Mouse (Mus musculus): ENCODE data around the gene Oaf. TPM values are rescaled to one million over a fixed set of nuclear protein-coding genes. Genes with fewer than 3 reads are reported as not detected.
A peak's percentile ranks its signal among the peaks of the same experiment; 100 is the strongest.

Oaf gene
- polyA plus RNA-seq, 1 experiment from 2014 or later: 36.2 TPM

DNA sequence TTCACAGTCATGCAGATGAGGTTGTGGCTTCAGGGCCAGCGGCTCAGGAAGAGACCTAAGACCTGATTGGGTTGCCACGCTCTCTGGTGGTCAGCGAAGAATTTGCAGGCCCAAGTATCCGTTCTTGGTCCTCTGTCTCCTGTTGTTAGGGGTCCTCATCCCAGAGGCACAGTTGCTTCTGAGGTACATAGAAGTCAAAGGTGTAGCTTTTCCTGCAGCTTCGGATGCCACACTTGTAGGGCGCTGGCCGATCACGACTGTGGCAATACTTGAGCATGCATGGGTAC lies 17.3 kb downstream of the Oaf start:
- H3K4me1 ChIP-seq (ENCODE audit: control insufficient read depth, insufficient read depth, low read length): peaks cover 19% of the 10 kb centered on the region
- no peak overlapping the region for H3K4me3 ChIP-seq (replicated peaks; ENCODE audit: low read length)
- H3K36me3 ChIP-seq (ENCODE audit: control insufficient read depth, insufficient read depth, low read length): no peaks in the 10 kb centered on the region
- no peak for ATAC-seq (ENCODE audit: insufficient read depth, low FRiP score)
- no peak overlapping the region for H3K27ac ChIP-seq (ENCODE audit: low read length)
- WGBS: 60% methylated on average over 8 of the region's 8 CpGs
- no peak overlapping the region for H3K9ac ChIP-seq (ENCODE audit: low read length)
- no peaks in the 10 kb centered on the region for H3K27me3 ChIP-seq (ENCODE audit: control insufficient read depth, insufficient read depth, low read length)
- H3K4me2 ChIP-seq (ENCODE audit: low read depth, low read length): no peak overlapping the region
- no peaks in the 10 kb centered on the region for H3K9me3 ChIP-seq (replicated peaks; ENCODE audit: control insufficient read depth, low read length)

DNA sequence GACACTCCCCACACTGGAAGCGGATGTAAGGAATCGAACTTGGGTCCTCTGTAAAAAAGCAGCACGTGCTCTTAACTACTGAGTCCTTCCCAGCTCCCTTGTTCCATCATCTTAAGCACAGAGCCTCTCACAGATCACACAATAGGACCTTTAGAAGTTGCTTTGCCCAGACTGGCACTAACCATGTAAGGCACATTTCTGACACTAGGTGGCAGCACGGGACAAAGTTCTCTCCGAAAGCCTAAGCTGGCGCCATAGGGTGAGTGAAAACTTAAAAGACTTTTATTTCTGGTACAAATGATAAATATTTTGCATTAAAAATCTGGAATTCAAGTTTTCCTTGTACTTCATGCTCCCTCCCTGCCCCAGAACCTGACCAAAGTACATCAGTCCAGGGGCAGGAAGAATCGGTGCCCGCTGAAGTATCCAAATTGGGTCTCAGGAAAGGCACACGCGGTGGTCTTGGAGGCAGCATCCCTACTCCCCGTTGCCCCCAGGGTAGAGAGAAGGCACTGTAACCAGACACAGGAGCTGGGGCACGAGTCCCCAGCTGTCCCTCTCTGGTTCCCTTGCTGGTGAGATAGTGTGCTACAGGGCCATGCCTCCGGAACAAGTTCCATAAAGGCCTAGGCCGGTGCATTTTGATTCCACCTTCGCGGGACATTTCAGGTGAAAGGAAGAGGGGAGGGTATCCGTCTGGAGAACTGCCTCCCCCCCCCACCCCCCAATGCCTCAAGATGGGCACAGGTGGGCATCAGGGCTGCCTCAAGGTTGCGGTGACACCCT lies 17.9 kb downstream of the Oaf start:
- Histone ChIP-seq H3K4me1 (ENCODE audit: control insufficient read depth, insufficient read depth, low read length) (peaks cover 19% of the 10 kb centered on the region), H3K4me3 (replicated peaks; ENCODE audit: low read length) (no peak overlapping the region)

DNA sequence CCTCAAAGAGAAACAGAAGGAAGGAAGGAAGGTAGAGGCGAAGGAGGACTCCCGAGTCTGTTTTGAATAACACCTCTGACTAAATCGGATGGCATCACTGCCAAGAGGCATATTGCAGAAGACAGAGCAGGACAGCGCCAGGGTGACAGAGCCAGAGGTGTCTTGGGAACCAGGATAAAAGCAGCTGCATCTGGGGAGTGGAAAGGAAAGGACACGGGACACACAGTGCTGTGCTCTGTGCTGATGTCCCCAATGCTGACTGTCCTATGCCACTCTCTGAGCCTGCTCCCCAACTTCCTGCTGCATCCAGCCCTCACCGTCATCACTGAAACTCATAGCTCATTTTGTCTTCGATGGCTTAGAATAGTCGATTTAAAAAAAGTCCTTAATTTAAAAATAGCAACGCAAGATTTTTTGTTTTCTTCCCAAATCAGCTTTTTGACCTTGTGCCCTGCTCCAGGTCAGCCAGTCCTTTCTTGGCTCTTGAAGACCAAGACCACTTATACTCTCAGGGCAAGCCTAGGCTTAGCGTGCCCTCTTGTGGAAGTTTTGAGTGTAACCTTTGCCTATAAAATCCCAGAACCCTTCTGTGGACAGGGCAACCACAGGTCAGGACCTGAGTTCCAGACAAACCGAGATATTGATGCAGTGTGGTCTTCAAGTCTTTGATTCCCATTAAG lies 28.8 kb downstream of the Oaf start:
- Histone ChIP-seq H3K27ac (ENCODE audit: low read length) (peak overlapping the region; percentile 69), H3K9ac (ENCODE audit: low read length) (no peak overlapping the region; the same call in 1 of the 2 replicates), H3K36me3 (ENCODE audit: control insufficient read depth, insufficient read depth, low read length) (no peaks in the 10 kb centered on the region), H3K4me3 (replicated peaks; ENCODE audit: low read length) (no peak overlapping the region), H3K4me2 (ENCODE audit: low read depth, low read length) (peak overlapping the region; percentile 36), H3K27me3 (ENCODE audit: control insufficient read depth, insufficient read depth, low read length) (peaks cover 2% of the 10 kb centered on the region; the same call in 1 of the 2 replicates), H3K4me1 (ENCODE audit: control insufficient read depth, insufficient read depth, low read length) (peaks cover 14% of the 10 kb centered on the region), H3K9me3 (replicated peaks; ENCODE audit: control insufficient read depth, low read length) (no peaks in the 10 kb centered on the region)
- 22% methylated on average over 11 of the region's 11 CpGs for WGBS
- peak; percentile 55; the same call in 1 of the 2 replicates for ATAC-seq (ENCODE audit: insufficient read depth, low FRiP score)

More for the DNA sequence above, 17.9 kb downstream of the Oaf start:
- ATAC-seq (ENCODE audit: insufficient read depth, low FRiP score): peak; percentile 58; the same call in 1 of the 2 replicates
- Histone ChIP-seq H3K27me3 (ENCODE audit: control insufficient read depth, insufficient read depth, low read length) (no peaks in the 10 kb centered on the region), H3K9ac (ENCODE audit: low read length) (no peak overlapping the region), H3K4me2 (ENCODE audit: low read depth, low read length) (no peak overlapping the region), H3K36me3 (ENCODE audit: control insufficient read depth, insufficient read depth, low read length) (no peaks in the 10 kb centered on the region), H3K9me3 (replicated peaks; ENCODE audit: control insufficient read depth, low read length) (no peaks in the 10 kb centered on the region), H3K27ac (ENCODE audit: low read length) (no peak overlapping the region)
- WGBS: 46% methylated on average over 18 of the region's 18 CpGs

DNA sequence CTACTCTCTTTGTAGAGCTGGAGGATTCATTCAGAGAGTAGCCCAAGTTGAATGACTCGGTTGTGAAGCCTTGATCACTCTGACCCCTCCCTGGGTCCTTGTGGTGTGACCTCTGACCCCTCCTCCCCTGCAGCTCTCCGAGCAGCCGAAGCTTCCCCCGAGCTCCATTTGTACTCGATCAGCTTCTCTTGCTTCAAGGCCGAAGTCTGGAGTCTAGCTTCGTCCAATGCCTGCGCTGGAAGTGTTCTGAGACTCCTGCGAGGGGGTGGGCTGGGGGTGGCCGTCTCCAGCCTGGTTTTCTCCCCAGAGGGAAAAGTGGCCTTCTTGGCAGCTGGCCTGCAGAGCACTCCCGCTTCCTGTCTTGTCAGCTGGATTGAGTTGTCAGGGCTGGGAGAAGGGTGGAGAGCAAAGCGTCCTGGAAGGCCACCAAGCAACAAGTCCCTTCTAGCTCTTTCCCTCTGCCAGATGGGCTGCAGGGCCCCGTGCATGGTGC lies 29.5 kb downstream of the Oaf start, which contains the start of gene Pou2f3:
Gene Pou2f3, minus strand, starts transcription at position 180 of the 493 bp plus-strand sequence.
- ATAC-seq (ENCODE audit: insufficient read depth, low FRiP score): peak; percentile 82
- 11% methylated on average over 13 of the region's 13 CpGs for WGBS
- H3K27ac ChIP-seq (ENCODE audit: low read length): peak within 1 kb of the TSS; percentile 80
- peaks cover 21% of the 10 kb centered on the region for H3K4me1 ChIP-seq (ENCODE audit: control insufficient read depth, insufficient read depth, low read length)
- H3K9ac ChIP-seq (ENCODE audit: low read length): peak within 1 kb of the TSS; percentile 51; the same call in 1 of the 2 replicates
- no peaks in the 10 kb centered on the region for H3K36me3 ChIP-seq (ENCODE audit: control insufficient read depth, insufficient read depth, low read length)
- peak within 1 kb of the TSS; percentile 36 for H3K4me2 ChIP-seq (ENCODE audit: low read depth, low read length)
- no peak within 1 kb of the TSS; the same call in 1 of the 2 replicates for H3K4me3 ChIP-seq (replicated peaks; ENCODE audit: low read length)
- peaks cover 8% of the 10 kb centered on the region for H3K27me3 ChIP-seq (ENCODE audit: control insufficient read depth, insufficient read depth, low read length)
- no peaks in the 10 kb centered on the region for H3K9me3 ChIP-seq (replicated peaks; ENCODE audit: control insufficient read depth, low read length)

DNA sequence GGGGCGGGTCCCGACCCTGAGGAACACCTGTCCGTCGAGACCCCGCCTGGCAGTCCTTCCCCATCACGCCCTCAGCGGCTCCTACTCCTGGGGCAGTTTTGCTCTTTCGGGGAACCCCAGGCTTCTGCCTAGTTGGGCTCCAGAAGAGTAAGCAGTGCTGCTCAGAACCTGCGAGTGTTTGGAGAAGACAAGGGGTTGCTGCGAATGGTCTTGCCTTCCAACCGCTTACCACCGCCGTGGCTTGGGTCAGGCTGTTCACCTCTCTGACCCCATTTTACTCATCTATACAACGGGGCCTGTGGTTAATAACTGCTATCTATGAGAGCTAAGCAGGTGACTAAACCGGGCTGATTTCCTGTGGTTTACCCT lies 33.7 kb downstream of the Oaf start:
- peaks cover 24% of the 10 kb centered on the region for H3K27me3 ChIP-seq (ENCODE audit: control insufficient read depth, insufficient read depth, low read length)
- H3K9ac ChIP-seq (ENCODE audit: low read length): peak overlapping the region; percentile 60
- 3% methylated on average over 15 of the region's 15 CpGs for WGBS
- no peaks in the 10 kb centered on the region for H3K9me3 ChIP-seq (replicated peaks; ENCODE audit: control insufficient read depth, low read length)
- H3K4me2 ChIP-seq (ENCODE audit: low read depth, low read length): peak overlapping the region; percentile 77
- no peak overlapping the region for H3K27ac ChIP-seq (ENCODE audit: low read length)
- H3K36me3 ChIP-seq (ENCODE audit: control insufficient read depth, insufficient read depth, low read length): no peaks in the 10 kb centered on the region
- H3K4me3 ChIP-seq (replicated peaks; ENCODE audit: low read length): peak overlapping the region; percentile 44
- H3K4me1 ChIP-seq (ENCODE audit: control insufficient read depth, insufficient read depth, low read length): peaks cover 31% of the 10 kb centered on the region
- ATAC-seq (ENCODE audit: insufficient read depth, low FRiP score): no peak

DNA sequence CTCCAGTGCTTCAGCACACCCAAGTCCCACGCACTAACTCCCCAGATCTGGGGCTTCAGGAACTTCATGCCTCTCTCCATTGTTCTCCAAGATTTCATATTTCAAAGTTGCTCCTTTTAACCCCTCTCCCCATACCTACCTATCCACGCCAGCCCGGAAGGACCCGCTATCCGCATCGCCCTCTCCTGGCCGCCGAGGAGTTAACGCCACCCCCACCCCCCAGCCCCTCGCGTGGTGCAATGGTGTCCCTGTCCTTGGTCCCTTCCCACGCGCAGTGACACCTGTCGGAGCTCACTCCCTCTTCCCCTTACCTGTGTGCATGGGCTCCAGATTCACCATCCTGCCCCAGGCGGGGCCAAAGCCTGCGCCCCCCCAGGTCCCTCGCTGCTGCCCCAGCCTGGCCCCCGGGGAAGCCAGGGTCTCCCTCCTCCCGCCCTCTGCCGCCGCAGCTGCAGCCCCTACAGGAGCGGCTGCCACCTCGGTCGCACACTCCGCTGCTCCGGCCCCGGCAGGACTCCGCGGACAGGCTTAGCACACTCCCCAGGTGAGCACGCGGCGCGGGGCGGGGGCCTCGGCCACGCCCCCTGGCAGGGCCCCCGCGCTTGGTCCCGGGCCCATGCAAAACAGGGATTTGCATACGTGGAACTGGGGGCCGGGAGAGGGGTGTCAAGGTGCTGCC lies 34.2 kb downstream of the Oaf start:
- H3K4me2 ChIP-seq (ENCODE audit: low read depth, low read length): peak overlapping the region; percentile 77
- H3K27me3 ChIP-seq (ENCODE audit: control insufficient read depth, insufficient read depth, low read length): peaks cover 24% of the 10 kb centered on the region
- no peaks in the 10 kb centered on the region for H3K9me3 ChIP-seq (replicated peaks; ENCODE audit: control insufficient read depth, low read length)
- peaks cover 26% of the 10 kb centered on the region for H3K4me1 ChIP-seq (ENCODE audit: control insufficient read depth, insufficient read depth, low read length)
- H3K27ac ChIP-seq (ENCODE audit: low read length): no peak overlapping the region
- H3K9ac ChIP-seq (ENCODE audit: low read length): peak overlapping the region; percentile 60
- no peak for ATAC-seq (ENCODE audit: insufficient read depth, low FRiP score)
- no peaks in the 10 kb centered on the region for H3K36me3 ChIP-seq (ENCODE audit: control insufficient read depth, insufficient read depth, low read length)
- WGBS: 2% methylated on average over 41 of the region's 41 CpGs
- H3K4me3 ChIP-seq (replicated peaks; ENCODE audit: low read length): peak overlapping the region; percentile 44

DNA sequence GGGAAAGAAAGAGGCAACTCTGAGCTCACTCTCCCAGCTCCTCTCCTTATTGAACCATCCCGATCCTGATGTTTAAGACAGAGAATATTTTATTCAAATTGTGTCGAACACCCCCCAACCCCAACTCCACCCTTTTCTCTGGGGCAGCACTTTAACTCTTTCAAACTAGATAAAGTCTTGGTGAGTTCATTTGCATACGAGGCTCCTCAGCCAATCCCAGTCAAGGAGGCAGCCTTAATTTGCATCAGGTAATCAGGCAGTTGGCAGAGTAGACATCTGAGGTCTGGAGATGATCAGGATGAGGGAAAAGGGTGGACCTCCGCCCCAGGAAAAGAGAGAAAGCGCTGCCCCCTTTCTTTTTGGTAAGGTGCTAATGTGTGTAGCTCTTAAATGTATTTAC lies 39.5 kb downstream of the Oaf start:
- Histone ChIP-seq H3K9me3 (replicated peaks; ENCODE audit: control insufficient read depth, low read length) (no peaks in the 10 kb centered on the region), H3K9ac (ENCODE audit: low read length) (no peak overlapping the region), H3K36me3 (ENCODE audit: control insufficient read depth, insufficient read depth, low read length) (no peaks in the 10 kb centered on the region), H3K4me3 (replicated peaks; ENCODE audit: low read length) (no peak overlapping the region), H3K4me2 (ENCODE audit: low read depth, low read length) (no peak overlapping the region), H3K27me3 (ENCODE audit: control insufficient read depth, insufficient read depth, low read length) (peaks cover 15% of the 10 kb centered on the region), H3K27ac (ENCODE audit: low read length) (no peak overlapping the region), H3K4me1 (ENCODE audit: control insufficient read depth, insufficient read depth, low read length) (peaks cover 10% of the 10 kb centered on the region)
- WGBS: 11% methylated on average over 5 of the region's 5 CpGs
- ATAC-seq (ENCODE audit: insufficient read depth, low FRiP score): no peak

DNA sequence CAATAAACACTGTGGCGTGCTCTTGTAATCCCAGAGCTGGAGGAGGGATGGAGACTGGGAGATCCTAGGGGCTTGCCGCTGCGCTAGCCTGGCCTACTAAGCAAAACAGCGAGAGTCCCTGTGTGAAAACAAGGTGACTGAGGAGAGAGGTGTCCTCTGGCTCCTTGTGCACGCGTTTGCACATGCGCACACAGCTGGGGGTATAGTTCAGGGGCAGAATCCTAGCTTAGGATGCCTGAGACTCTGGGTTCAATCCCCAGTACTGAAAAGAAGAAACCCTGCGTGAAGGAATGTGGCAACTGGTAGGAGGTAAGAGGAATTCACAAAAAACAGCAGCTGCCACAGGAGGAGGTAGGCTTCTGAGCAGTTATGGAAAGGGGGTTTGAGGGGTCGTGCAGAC lies 45.7 kb downstream of the Oaf start:
- Histone ChIP-seq H3K9ac (ENCODE audit: low read length) (no peak overlapping the region), H3K4me1 (ENCODE audit: control insufficient read depth, insufficient read depth, low read length) (no peaks in the 10 kb centered on the region), H3K27ac (ENCODE audit: low read length) (no peak overlapping the region), H3K4me3 (replicated peaks; ENCODE audit: low read length) (no peak overlapping the region), H3K36me3 (ENCODE audit: control insufficient read depth, insufficient read depth, low read length) (no peaks in the 10 kb centered on the region), H3K9me3 (replicated peaks; ENCODE audit: control insufficient read depth, low read length) (no peaks in the 10 kb centered on the region), H3K4me2 (ENCODE audit: low read depth, low read length) (no peak overlapping the region), H3K27me3 (ENCODE audit: control insufficient read depth, insufficient read depth, low read length) (peaks cover 6% of the 10 kb centered on the region; the same call in 1 of the 2 replicates)
- WGBS: 27% methylated on average over 9 of the region's 9 CpGs
- no peak for ATAC-seq (ENCODE audit: insufficient read depth, low FRiP score)

DNA sequence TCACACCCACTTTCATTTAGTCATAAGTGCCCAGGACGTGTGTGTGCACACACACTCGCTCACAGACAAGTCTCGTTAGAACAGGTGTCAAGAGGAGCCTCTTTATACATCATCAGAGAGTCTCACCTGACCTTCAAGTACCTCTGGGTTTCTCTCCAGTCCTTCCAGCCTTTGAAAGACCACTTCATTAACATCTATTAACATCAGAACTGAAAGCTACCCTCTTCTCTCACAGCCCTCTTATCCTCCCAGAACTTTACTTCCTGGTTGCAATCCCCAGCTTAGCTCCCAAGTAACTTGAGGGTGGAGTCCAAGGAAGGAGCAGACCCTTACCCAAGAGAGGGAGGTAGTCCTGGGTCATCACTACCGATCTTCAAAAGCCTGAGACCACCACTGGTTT lies 48.1 kb downstream of the Oaf start:
- Histone ChIP-seq H3K9me3 (replicated peaks; ENCODE audit: control insufficient read depth, low read length) (no peaks in the 10 kb centered on the region), H3K4me1 (ENCODE audit: control insufficient read depth, insufficient read depth, low read length) (no peaks in the 10 kb centered on the region), H3K9ac (ENCODE audit: low read length) (no peak overlapping the region), H3K4me3 (replicated peaks; ENCODE audit: low read length) (no peak overlapping the region), H3K36me3 (ENCODE audit: control insufficient read depth, insufficient read depth, low read length) (no peaks in the 10 kb centered on the region), H3K27ac (ENCODE audit: low read length) (no peak overlapping the region), H3K27me3 (ENCODE audit: control insufficient read depth, insufficient read depth, low read length) (peaks cover 6% of the 10 kb centered on the region; the same call in 1 of the 2 replicates), H3K4me2 (ENCODE audit: low read depth, low read length) (no peak overlapping the region)
- 46% methylated on average over 4 of the region's 4 CpGs for WGBS
- ATAC-seq (ENCODE audit: insufficient read depth, low FRiP score): no peak
